Mouse (Mus musculus) ES-Bruce4 (cell line): ENCODE results near the gene Fam89b.
"Not testable (repeated sequence)": the region's sequence is repeated elsewhere in the genome, so short reads cannot be mapped to it uniquely, and the experiment has no call there.

ENCODE experiments used
- CTCF ChIP-seq: IDR thresholded peaks from one replicate; pipeline ENCODE4 v1.8.1; 2011; ENCODE audit warnings: low read depth, low read length
- POLR2A ChIP-seq: IDR thresholded peaks from one replicate; pipeline ENCODE4 v1.8.1; 2011; ENCODE audit warnings: low read length; ENCODE audit not compliant: insufficient read depth

DNA sequence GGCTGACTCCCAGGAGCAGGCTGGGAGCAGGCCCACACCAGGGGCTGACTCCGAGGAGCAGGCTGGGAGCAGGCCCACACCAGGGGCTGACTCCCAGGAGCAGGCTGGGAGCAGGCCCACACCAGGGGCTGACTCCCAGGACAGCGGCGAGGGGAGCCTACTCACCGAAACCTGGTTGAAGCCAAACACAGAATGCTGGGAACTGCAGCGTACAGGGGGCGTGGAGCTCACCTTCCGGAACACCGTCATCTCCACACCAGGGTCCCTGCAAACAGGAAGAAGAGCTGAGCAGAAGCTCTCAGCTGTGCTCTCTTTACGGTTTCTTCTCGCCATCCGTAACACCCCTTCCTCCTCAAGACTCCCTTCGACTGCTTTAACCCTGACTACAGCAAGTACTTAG lies 42.5 kb downstream of the Fam89b start:
- not testable (repeated sequence) for TF ChIP-seq CTCF, POLR2A
